Mouse (Mus musculus): Measurements from ENCODE around the gene Tigd3.

- no peak for TF ChIP-seq CTCF (IDR thresholded peaks at IDR 0.05; ENCODE audit: low read depth, low read length)
- TF ChIP-seq POLR2A (IDR thresholded peaks at IDR 0.05; ENCODE audit: borderline replicate concordance, low read depth, low read length): no peak
These were observed 50.9 kb downstream of the Tigd3 start for GRCm38 (mm10) chr19:5842785-5843730.

All from bone marrow macrophage, adult 2 months (primary cell).